Mouse (Mus musculus) cortical plate, adult 2 months (tissue): ENCODE measurements around the gene Mybpc3.

Experiments
- CTCF ChIP-seq: fragments of 200-500 bp; IDR thresholded peaks from 2 replicates; pipeline ENCODE4 v1.5.1; 2011; ENCODE audit warnings: mild to moderate bottlenecking, control low read depth, low read length; ENCODE audit not compliant: insufficient read depth; ENCODE audit errors: extremely low read depth
- POLR2A ChIP-seq: fragments of 200-500 bp; IDR thresholded peaks from 2 replicates; pipeline ENCODE4 v1.6.1; 2011; ENCODE audit warnings: mild to moderate bottlenecking, low read length, control low read depth; ENCODE audit not compliant: insufficient read depth; ENCODE audit errors: extremely low read depth

- TF ChIP-seq CTCF = no peak
- no peak for TF ChIP-seq POLR2A
Observed at GRCm38 (mm10) chr2:91157002-91157752, 39.2 kb downstream of the Mybpc3 start.
